Comparison of ENCODE assay signal across 8 mouse cellular contexts in the genomic region with DNA sequence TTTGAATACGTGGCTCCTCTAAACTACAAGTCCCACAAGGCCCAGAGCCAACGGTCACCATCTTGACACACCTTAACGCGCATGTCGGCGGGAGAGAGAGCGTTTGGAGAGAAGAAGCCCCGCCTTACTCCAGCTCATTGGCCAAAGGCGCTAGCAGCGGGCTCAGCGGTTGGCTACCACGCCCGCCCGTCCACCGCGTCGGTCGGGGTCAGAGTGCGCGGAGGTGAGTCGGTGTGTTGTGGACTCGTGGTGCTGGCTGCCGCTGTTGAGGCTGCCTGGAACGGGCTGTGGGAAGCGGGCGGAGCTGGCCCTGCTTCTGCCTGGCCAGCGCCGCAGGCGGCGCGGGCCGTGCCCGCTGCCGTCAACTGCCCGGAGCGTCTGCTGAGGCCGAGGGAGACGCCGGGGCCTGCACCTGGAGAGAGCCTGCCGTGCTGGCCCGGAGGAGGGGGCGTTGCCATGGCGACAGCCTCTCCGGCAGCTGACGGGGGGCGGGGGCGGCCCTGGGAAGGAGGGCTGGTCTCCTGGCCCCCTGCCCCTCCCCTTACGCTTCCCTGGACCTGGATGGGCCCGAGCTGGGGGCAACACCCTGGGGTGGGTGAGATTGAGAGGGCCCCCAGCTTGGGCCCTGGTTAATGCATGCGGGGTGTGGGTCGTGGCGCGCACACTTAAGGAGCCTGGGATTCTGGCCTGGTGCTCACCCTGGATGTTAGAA. TPM values are rescaled to one million over a fixed set of nuclear protein-coding genes. Genes with fewer than 3 reads are reported as not detected.
DNase-seq lines count a peak whose midpoint lies in the region; ATAC-seq lines count a peak whose summit lies in the region.

A gene (plus strand): TSS at position 226 of the 712 bp plus-strand sequence.

- peak within 1 kb of the TSS; percentile 88 for H3K4me2 ChIP-seq in hindbrain, embryonic 14.5 days (replicated peaks)

- H3K4me3 ChIP-seq in hindbrain, embryonic 14.5 days (replicated peaks; ENCODE audit: low read length), result peak within 1 kb of the TSS; percentile 86

- peak within 1 kb of the TSS; percentile 81 for H3K27ac ChIP-seq in hindbrain, embryonic 14.5 days

- ATAC-seq in hindbrain, embryonic 14.5 days (ENCODE audit: low FRiP score), result peak; percentile 99

- peaks cover 18% of the 10 kb centered on the region for H3K4me1 ChIP-seq in hindbrain, embryonic 14.5 days (replicated peaks; ENCODE audit: control insufficient read depth, insufficient read depth, low read length)

- no peaks in the 10 kb centered on the region; the same call in 1 of the 2 replicates for H3K36me3 ChIP-seq in hindbrain, embryonic 14.5 days (replicated peaks; ENCODE audit: control insufficient read depth, insufficient read depth)

- under 1% methylated on average over 49 of the region's 53 CpGs for WGBS in hindbrain, embryonic 14.5 days

- H3K9ac ChIP-seq in hindbrain, embryonic 14.5 days, result peak within 1 kb of the TSS; percentile 84

- H3K27me3 ChIP-seq in hindbrain, embryonic 14.5 days (ENCODE audit: control insufficient read depth, insufficient read depth, low read length), result no peaks in the 10 kb centered on the region

- DNase-seq in R1 (ENCODE audit: low read depth, low spot score), result peak; percentile 99
- peak; percentile 98 to 99 for DNase-seq in cerebellum, postnatal 25 days
- DNase-seq in frontal cortex, postnatal 25 days (ENCODE audit: low spot score in 2 of 2), result peak; percentile 94 to 97
- peak; percentile 97 for DNase-seq in hindbrain, embryonic 14.5 days (ENCODE audit: low spot score)
- DNase-seq in layer of hippocampus, postnatal 36 days, result peak; percentile 98 to 99
- DNase-seq in lung, postnatal 36 days, result peak; percentile 99
- DNase-seq in retina, postnatal 1 day, result peak; percentile 99
- DNase-seq in urinary bladder, adult 18-20 months (ENCODE audit: low spot score in 2 of 2), result peak; percentile 97 to 98

- no peaks in the 10 kb centered on the region for H3K9me3 ChIP-seq in hindbrain, embryonic 14.5 days (ENCODE audit: control insufficient read depth, low read length)

RNA-seq across cellular contexts. Expression of the gene that starts here (rescaled TPM):
- polyA plus RNA-seq in hindbrain, embryonic 14.5 days (2014; fragmentation: Nextera tagmentation; extraction: Ambion mirVana), result 262 and 267 TPM in 2 replicates
- total RNA-seq in layer of hippocampus, postnatal 36 days (2021), result 100 to 1,000 TPM; 183 to 187 TPM

Comparison
In these comparisons a context has a peak if more than half of its experiments do, and no peak if none do; other contexts are left out.
1. Peak in every context shown above with its lines: DNase-seq, ATAC-seq, H3K4me3 ChIP-seq and H3K27ac ChIP-seq.